Mouse (Mus musculus) heart, embryonic 11.5 days (tissue): ENCODE results near the gene Sumo1. TPM values are rescaled to one million over a fixed set of nuclear protein-coding genes. Genes with fewer than 3 reads are reported as not detected.

Experiments
- ATAC-seq: fragments of 200-750 bp; cut with Nextera tagmentation; replicated peaks from 2 replicates; pipeline ENCODE4 v1.8.0; 2017; ENCODE audit warnings: moderate library complexity; ENCODE audit not compliant: insufficient number of reproducible peaks, low FRiP score, low TSS enrichment
- H3K27ac ChIP-seq: fragments of 300-500 bp; sonication (generic); 2 replicates; pipeline ENCODE4 v1.5.1; 2014; ENCODE audit warnings: mild to moderate bottlenecking, low read depth, low read length
- H3K27me3 ChIP-seq: fragments of 300-500 bp; sonication (generic); 2 replicates; pipeline ENCODE4 v1.6.1; 2014; ENCODE audit warnings: mild to moderate bottlenecking, low read length, mixed read lengths; ENCODE audit not compliant: control insufficient read depth, insufficient read depth
- H3K36me3 ChIP-seq: fragments of 300-500 bp; sonication (generic); 2 replicates; pipeline ENCODE4 v1.6.1; 2014; ENCODE audit warnings: mild to moderate bottlenecking, low read length, moderate library complexity, mixed read lengths; ENCODE audit not compliant: control insufficient read depth, insufficient read depth
- H3K4me1 ChIP-seq: fragments of 300-500 bp; sonication (generic); 2 replicates; pipeline ENCODE4 v1.6.1; 2014; ENCODE audit warnings: low read length; ENCODE audit not compliant: control insufficient read depth, insufficient read depth
- H3K4me2 ChIP-seq: fragments of 300-500 bp; sonication (generic); 2 replicates; pipeline ENCODE4 v1.6.1; 2014; ENCODE audit warnings: mild to moderate bottlenecking, moderate library complexity
- H3K4me3 ChIP-seq: fragments of 300-500 bp; sonication (generic); 2 replicates; pipeline ENCODE4 v1.5.1; 2014; ENCODE audit warnings: low read depth, low read length
- H3K9ac ChIP-seq: fragments of 300-500 bp; sonication (generic); 2 replicates; pipeline ENCODE4 v1.6.1; 2014; ENCODE audit warnings: mild to moderate bottlenecking, low read depth, low read length, moderate library complexity
- H3K9me3 ChIP-seq: fragments of 300-500 bp; sonication (generic); replicated peaks from 2 replicates; pipeline ENCODE4 v1.6.1; 2016; ENCODE audit warnings: low read length; ENCODE audit not compliant: control insufficient read depth
- WGBS: fragments of 180-500 bp; shearing (Covaris S2); extraction: QIAGEN DNeasy Blood & Tissue Kit; methylation state at CpG from one replicate; pipeline ENCODE4 v1.1.7; 2014; ENCODE audit not compliant: insufficient replicate concordance; 5-methylcytosine and 5-hydroxymethylcytosine counted together
- polyA plus RNA-seq: library from polyadenylated mRNA; unstranded; fragments of >200 nt; fragmentation: Nextera tagmentation; extraction: Ambion mirVana; gene quantifications from 2 replicates; pipeline ENCODE4 v1.2.1, GENCODE M21; 2014

The Sumo1 gene
- polyA plus RNA-seq, 1 experiment from 2014 or later = 300 TPM

DNA sequence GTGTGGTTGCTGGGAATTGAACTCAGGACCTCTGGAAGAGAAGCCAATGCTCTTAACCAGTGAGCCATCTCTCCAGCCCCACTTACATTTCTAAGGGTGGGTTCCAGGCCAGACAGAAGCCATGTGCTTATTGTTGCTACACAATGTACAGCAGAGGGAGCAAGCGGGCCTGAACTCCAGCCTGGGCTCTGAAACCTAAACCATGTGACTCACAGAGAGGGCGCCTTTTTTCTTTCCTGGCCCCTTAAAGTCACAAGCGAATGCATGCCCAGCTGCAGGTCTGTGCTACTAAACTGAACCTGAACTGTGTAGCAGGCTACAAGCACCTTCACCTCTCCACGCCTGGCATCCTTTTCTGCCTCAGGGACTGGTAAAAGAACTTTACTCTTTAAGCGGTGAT is 61.7 kb downstream of the Sumo1 start:
- H3K36me3 ChIP-seq = no peaks in the 10 kb centered on the region
- 62% methylated on average over 5 of the region's 5 CpGs for WGBS
- H3K4me3 ChIP-seq = no peak overlapping the region
- H3K27ac ChIP-seq = no peak overlapping the region
- no peaks in the 10 kb centered on the region for H3K9me3 ChIP-seq
- H3K27me3 ChIP-seq = no peaks in the 10 kb centered on the region
- no peak for ATAC-seq
- H3K9ac ChIP-seq = no peak overlapping the region
- no peak overlapping the region for H3K4me2 ChIP-seq
- H3K4me1 ChIP-seq = peaks cover 3% of the 10 kb centered on the region; the same call in 1 of the 2 replicates

DNA sequence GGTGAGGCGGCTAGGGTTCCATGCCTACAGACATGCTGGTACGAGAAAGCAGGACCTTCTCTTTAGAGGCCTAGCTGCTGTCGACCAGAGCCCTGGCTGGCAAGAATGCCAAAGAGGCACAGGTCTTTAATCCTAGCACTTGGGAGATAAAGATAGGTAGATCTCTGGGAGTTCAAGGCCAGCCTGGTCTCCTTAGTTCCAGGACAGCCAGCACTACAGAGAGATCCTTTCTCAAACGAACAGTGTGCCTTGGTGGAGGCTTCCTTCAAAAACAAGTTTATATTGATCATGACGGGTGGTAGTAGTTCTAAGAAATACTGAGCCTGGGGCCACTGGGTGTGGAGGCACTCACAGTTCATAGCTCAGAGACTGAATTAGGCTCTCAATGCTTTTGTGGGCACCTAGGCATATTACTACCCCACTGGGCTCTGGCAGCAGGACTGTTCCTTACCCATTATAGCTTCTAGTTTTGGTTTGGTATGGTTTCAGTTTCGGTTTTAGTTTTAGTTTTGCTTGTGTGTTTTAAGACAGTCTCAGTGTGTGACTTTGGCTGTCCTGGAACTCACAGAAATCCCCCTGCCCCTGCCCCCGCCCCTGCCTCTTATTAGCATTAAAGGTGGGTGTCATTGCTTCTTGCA is 62.4 kb downstream of the Sumo1 start:
- Histone ChIP-seq H3K4me2 (no peak overlapping the region), H3K4me1 (peaks cover 5% of the 10 kb centered on the region; the same call in 1 of the 2 replicates), H3K9me3 (no peaks in the 10 kb centered on the region), H3K4me3 (no peak overlapping the region), H3K27me3 (no peaks in the 10 kb centered on the region), H3K9ac (no peak overlapping the region), H3K36me3 (no peaks in the 10 kb centered on the region), H3K27ac (no peak overlapping the region)
- no peak for ATAC-seq
- 74% methylated on average over 7 of the region's 7 CpGs for WGBS

DNA sequence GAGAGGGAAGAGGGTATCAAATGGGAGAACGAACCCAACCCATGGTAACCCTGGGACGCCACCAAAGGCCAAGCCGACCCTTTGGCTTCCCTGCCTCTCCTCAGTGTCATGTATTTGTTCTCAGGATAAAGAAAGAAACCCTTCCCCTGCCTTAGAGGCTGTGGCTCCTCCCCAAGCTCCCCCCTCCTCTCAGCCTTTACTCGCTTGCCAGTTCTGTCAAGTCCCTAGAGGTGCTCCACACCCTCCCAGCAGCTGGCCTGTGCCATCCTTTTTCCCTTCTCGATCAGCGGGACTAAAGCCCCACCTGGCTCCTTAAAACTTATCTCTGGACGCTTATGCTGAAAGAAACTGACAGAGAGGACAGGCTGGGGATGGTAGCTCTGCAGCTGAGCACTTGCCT is 63.6 kb downstream of the Sumo1 start:
- Histone ChIP-seq H3K9ac (no peak overlapping the region), H3K27ac (no peak overlapping the region), H3K4me2 (no peak overlapping the region), H3K4me1 (peaks cover 5% of the 10 kb centered on the region; the same call in 1 of the 2 replicates), H3K36me3 (no peaks in the 10 kb centered on the region), H3K9me3 (no peaks in the 10 kb centered on the region), H3K27me3 (no peaks in the 10 kb centered on the region), H3K4me3 (no peak overlapping the region)
- WGBS = 39% methylated on average over 7 of the region's 7 CpGs
- no peak for ATAC-seq

DNA sequence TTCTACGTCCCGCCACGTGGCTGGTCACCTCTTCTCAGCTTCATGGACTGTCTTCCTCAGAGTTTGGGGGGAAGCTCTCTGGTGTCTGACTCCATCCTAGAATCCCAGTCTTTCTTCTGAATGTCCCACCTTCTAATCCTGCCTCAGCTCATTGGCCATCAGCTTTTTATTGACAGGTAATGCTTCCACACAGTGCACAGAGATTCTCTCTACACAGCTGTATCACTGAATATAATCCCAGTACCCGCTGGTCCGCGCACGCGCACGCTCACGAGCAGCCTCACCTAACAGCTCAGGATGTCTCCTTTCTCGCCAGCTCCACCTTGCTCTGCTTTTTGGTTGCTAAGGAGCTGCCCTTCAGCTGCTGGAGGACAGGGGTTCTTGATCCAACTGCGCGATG is 64.2 kb downstream of the Sumo1 start:
- ATAC-seq = no peak
- no peaks in the 10 kb centered on the region for H3K36me3 ChIP-seq
- H3K4me3 ChIP-seq = no peak overlapping the region
- no peak overlapping the region for H3K27ac ChIP-seq
- H3K27me3 ChIP-seq = no peaks in the 10 kb centered on the region
- peaks cover 5% of the 10 kb centered on the region; the same call in 1 of the 2 replicates for H3K4me1 ChIP-seq
- no peak overlapping the region for H3K4me2 ChIP-seq
- H3K9ac ChIP-seq = no peak overlapping the region
- 81% methylated on average over 13 of the region's 13 CpGs for WGBS
- H3K9me3 ChIP-seq = no peaks in the 10 kb centered on the region

DNA sequence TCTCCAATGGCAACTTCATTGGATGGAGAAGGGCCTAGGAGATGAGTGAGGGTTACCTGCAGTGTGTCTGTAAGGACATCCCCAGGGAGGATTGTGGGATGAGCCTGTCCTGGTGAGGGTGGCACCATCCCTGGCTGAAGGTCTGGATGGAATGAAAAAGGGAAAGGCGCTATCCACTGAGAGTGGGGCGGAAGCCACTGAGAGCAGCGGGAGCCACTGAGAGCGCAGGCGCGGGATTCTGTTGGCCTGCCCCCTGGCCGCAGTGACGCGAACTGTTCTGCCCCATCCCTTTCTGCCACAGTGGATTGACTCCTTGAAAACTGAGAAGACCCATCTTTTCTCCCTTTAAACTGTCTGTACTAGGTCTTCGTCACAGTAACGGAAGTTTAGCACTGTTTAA is 66.7 kb downstream of the Sumo1 start:
- Histone ChIP-seq H3K9me3 (no peaks in the 10 kb centered on the region), H3K9ac (0 out of 2 replicates have a peak overlapping the region, but pooled peaks have one; percentile 10), H3K27ac (no peak overlapping the region), H3K4me1 (peaks cover 5% of the 10 kb centered on the region; the same call in 1 of the 2 replicates), H3K4me3 (no peak overlapping the region), H3K27me3 (0 out of 2 replicates have a peak, but pooled peaks cover 2% of the 10 kb centered on the region), H3K4me2 (no peak overlapping the region; the same call in none of the 2 replicates), H3K36me3 (no peaks in the 10 kb centered on the region)
- 24% methylated on average over 11 of the region's 11 CpGs for WGBS
- ATAC-seq = 0 out of 2 replicates have a peak, but pooled peaks have one; percentile 42

DNA sequence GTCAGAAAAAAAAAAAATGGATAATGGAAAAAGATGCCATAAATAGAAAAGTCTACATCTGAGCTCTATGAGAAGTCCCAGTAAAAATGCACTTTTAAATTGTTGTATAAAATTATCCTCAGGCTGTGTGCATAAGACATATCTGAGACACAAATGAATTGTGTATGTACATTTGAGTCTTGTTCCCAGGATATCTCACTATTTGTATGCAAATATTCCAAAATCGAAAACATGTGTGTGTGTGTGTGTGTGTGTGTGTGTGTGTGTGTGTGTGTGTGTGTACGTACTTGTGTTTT is 67.3 kb downstream of the Sumo1 start:
- Histone ChIP-seq H3K4me3 (no peak overlapping the region), H3K36me3 (no peaks in the 10 kb centered on the region), H3K4me1 (peaks cover 5% of the 10 kb centered on the region; the same call in 1 of the 2 replicates), H3K9ac (no peak overlapping the region), H3K9me3 (no peaks in the 10 kb centered on the region), H3K27ac (no peak overlapping the region), H3K4me2 (no peak overlapping the region), H3K27me3 (0 out of 2 replicates have a peak, but pooled peaks cover 2% of the 10 kb centered on the region)
- no peak for ATAC-seq
- WGBS = 75% methylated on average over 2 of the region's 2 CpGs

DNA sequence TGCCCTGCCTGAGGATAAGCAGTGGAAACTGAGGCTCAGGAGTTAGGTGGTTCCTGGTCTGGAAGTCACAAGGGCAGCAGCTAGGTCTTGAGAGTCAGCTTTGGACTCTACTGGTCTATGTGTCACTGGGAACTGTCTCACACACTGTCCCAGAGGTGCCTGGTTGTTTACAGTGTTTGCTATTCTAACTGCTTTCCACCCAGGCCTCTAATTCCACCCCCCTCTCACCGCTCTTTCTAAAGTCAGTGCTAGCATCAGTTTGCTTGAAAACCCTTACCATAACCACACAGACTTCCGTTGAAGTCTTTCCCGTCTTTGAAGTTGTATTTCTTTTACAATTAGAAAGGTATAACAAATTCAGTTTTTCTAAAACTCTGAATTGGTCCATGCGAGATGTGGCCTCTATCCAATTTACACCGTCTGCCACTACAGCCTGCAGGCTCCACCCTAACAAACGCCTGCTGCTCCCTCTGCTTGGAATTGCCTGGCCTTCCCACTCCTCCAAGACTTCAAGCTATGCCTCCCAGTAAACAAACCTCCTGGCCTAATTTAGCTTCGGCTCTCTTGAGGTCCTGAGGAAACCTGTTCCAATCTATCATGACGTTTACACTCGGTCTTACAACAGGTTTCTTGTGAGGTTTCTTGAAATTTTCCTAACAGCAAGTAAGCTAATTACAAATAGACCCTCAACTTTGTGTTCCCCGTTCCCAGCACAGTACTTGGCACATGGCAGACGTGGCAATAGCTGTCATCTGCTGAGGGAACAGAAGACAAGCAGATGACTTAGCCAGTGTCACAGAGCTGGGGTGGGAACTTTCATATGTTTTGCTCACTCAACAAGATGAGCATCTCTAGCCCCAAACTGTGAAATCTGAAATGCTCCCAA is 67.9 kb downstream of the Sumo1 start:
- peaks cover 5% of the 10 kb centered on the region; the same call in 1 of the 2 replicates for H3K27me3 ChIP-seq
- no peaks in the 10 kb centered on the region for H3K36me3 ChIP-seq
- H3K4me2 ChIP-seq = no peak overlapping the region
- no peak overlapping the region for H3K4me3 ChIP-seq
- no peaks in the 10 kb centered on the region for H3K9me3 ChIP-seq
- ATAC-seq = no peak
- peaks cover 5% of the 10 kb centered on the region; the same call in 1 of the 2 replicates for H3K4me1 ChIP-seq
- H3K9ac ChIP-seq = no peak overlapping the region
- WGBS = 35% methylated on average over 11 of the region's 11 CpGs
- H3K27ac ChIP-seq = no peak overlapping the region

DNA sequence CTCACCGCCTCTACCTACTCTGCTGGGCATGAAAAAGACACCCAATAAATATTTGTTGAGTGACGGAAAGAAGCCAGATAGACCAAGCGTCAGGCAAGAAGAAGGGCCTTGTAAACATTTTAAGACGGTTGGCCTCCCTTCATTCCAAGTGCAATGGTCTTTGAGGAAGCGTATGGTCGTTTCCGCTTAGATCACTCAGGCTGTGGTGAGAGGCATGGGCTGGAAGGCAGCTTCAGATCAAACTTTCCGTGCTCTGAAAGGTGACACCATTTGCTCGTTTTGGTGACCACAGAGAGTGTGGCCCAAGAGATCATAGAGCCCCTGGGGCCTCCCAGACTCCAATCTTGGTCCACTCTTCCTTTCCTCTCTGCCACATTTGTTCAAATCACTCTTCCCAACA is 75.0 kb downstream of the Sumo1 start:
- H3K27me3 ChIP-seq = peaks cover 43% of the 10 kb centered on the region

More for the DNA sequence above, 75.0 kb downstream of the Sumo1 start:
- Histone ChIP-seq H3K4me3 (no peak overlapping the region), H3K9ac (no peak overlapping the region), H3K4me2 (no peak overlapping the region), H3K9me3 (no peaks in the 10 kb centered on the region), H3K4me1 (peaks cover 11% of the 10 kb centered on the region; the same call in 1 of the 2 replicates), H3K36me3 (no peaks in the 10 kb centered on the region), H3K27ac (no peak overlapping the region)
- WGBS = 49% methylated on average over 9 of the region's 9 CpGs
- ATAC-seq = no peak
